In genomic region chr1:87853601-87854361, GRCm38 (mm10) we compare ENCODE assay signal across 8 mouse cellular contexts. TPM values are rescaled to one million over a fixed set of nuclear protein-coding genes. Genes with fewer than 3 reads are reported as not detected.
DNase-seq lines count a peak whose midpoint lies in the region; ATAC-seq and TF ChIP-seq lines count a peak whose summit lies in the region.

No protein-coding gene starts in this region.

- peak; percentile 48 for ATAC-seq in frontal cortex, adult (ENCODE audit: low TSS enrichment)
- peak; percentile 74 for ATAC-seq in midbrain, embryonic 13.5 days
- ATAC-seq in stomach, postnatal 0 days (ENCODE audit: low FRiP score, low TSS enrichment), result peak; percentile 35

- TF ChIP-seq CTCF in stomach, postnatal 0 days (IDR thresholded peaks at IDR 0.05; ENCODE audit: low read depth), result no peak

- DNase-seq in frontal cortex, postnatal 14 days (ENCODE audit: low spot score in 2 of 2), result no peak
- peak; percentile 59 for DNase-seq in NIH3T3 (ENCODE audit: low read depth)
- DNase-seq in embryo, embryonic 9.5 days (ENCODE audit: extremely low spot score), result peak; percentile 43
- peak; percentile 38 to 49 for DNase-seq in heart, postnatal 10 days
- peak; percentile 43 to 62 for DNase-seq in kidney, postnatal 4 days
- DNase-seq in stomach, postnatal 0 days (ENCODE audit: low spot score), result peak; percentile 52

- no peaks in the 10 kb centered on the region for H3K9me3 ChIP-seq in midbrain, embryonic 13.5 days
- no peaks in the 10 kb centered on the region for H3K9me3 ChIP-seq in stomach, postnatal 0 days (ENCODE audit: control insufficient read depth, low read length)

- intact Hi-C loops in heart, postnatal 10 days (cut with DNase I), result loop anchor here (1.0 to 2.0 kb wide), 3 partner anchors 47 to 69 kb away; no protein-coding TSS in a partner anchor

- 0 out of 2 replicates have a peak, but pooled peaks cover 3% of the 10 kb centered on the region for H3K27me3 ChIP-seq in midbrain, embryonic 13.5 days
- H3K27me3 ChIP-seq in stomach, postnatal 0 days (ENCODE audit: control insufficient read depth, insufficient read depth, low read length), result no peaks in the 10 kb centered on the region

- no peak for TF ChIP-seq EP300 in stomach, postnatal 0 days (optimal IDR thresholded peaks at IDR 0.05)

- H3K4me1 ChIP-seq in midbrain, embryonic 13.5 days (replicated peaks), result peaks cover 27% of the 10 kb centered on the region
- H3K4me1 ChIP-seq in stomach, postnatal 0 days (replicated peaks; ENCODE audit: control insufficient read depth, insufficient read depth), result 0 out of 2 replicates have a peak, but pooled peaks cover 3% of the 10 kb centered on the region

- H3K27ac ChIP-seq in midbrain, embryonic 13.5 days, result peak overlapping the region; percentile 84
- peak overlapping the region; percentile 82 for H3K27ac ChIP-seq in stomach, postnatal 0 days (replicated peaks)

- peak overlapping the region; percentile 98 for H3K9ac ChIP-seq in midbrain, embryonic 13.5 days (replicated peaks)
- H3K9ac ChIP-seq in stomach, postnatal 0 days (ENCODE audit: low read length), result peak overlapping the region; percentile 92

- no peaks in the 10 kb centered on the region for H3K36me3 ChIP-seq in midbrain, embryonic 13.5 days
- no peaks in the 10 kb centered on the region for H3K36me3 ChIP-seq in stomach, postnatal 0 days (ENCODE audit: control insufficient read depth, insufficient read depth, low read length)

- H3K4me2 ChIP-seq in midbrain, embryonic 13.5 days (replicated peaks), result peak overlapping the region; percentile 91
- peak overlapping the region; percentile 86 for H3K4me2 ChIP-seq in stomach, postnatal 0 days (replicated peaks; ENCODE audit: low read depth)

- 2% methylated on average over 28 of the region's 48 CpGs for WGBS in midbrain, embryonic 13.5 days
- WGBS in stomach, postnatal 0 days, result under 1% methylated on average over 45 of the region's 48 CpGs

- peak overlapping the region; percentile 98 for H3K4me3 ChIP-seq in midbrain, embryonic 13.5 days (replicated peaks)
- H3K4me3 ChIP-seq in stomach, postnatal 0 days (ENCODE audit: low read depth, low read length), result peak overlapping the region; percentile 98

RNA-seq across cellular contexts. Expression of gene Dgkd, which starts 0.7 kb away (rescaled TPM):
- 10 to 100 TPM; 56.9 to 62.1 TPM for total RNA-seq in heart, postnatal 10 days (2021)
- polyA plus RNA-seq in midbrain, embryonic 13.5 days (2015; fragmentation: Nextera tagmentation; extraction: Ambion mirVana), result 41.2 and 43.7 TPM in 2 replicates
- 8.7 and 9.5 TPM in 2 replicates for polyA plus RNA-seq in stomach, postnatal 0 days (2015; fragmentation: Nextera tagmentation; extraction: Ambion mirVana)

RNA-seq across cellular contexts. Expression of gene Sag, which starts 50.3 kb away (rescaled TPM):
- total RNA-seq in heart, postnatal 10 days (2021), result under 1 TPM; 0.37 to 0.41 TPM
- 2.5 and 3.2 TPM in 2 replicates for polyA plus RNA-seq in midbrain, embryonic 13.5 days (2015; fragmentation: Nextera tagmentation; extraction: Ambion mirVana)
- polyA plus RNA-seq in stomach, postnatal 0 days (2015; fragmentation: Nextera tagmentation; extraction: Ambion mirVana), result 0.53 and 0.57 TPM in 2 replicates

Comparison
In these comparisons a context has a peak if more than half of its experiments do, and no peak if none do; other contexts are left out.
1. DNase-seq: peak in NIH3T3 (single experiment), embryo, embryonic 9.5 days (single experiment), heart, postnatal 10 days (2 of 2), kidney, postnatal 4 days (2 of 2) and stomach, postnatal 0 days (single experiment); none in frontal cortex, postnatal 14 days (0 of 2).
2. Peak in every context shown above with its lines, with median percentiles within 50 percentile points of each other: ATAC-seq.